Mouse (Mus musculus) mouse embryonic stem cell (cell line): ENCODE results near the gene Gm2030.
"Not testable (repeated sequence)": the region's sequence is repeated elsewhere in the genome, so short reads cannot be mapped to it uniquely, and the experiment has no call there.

Experiments used
- in situ Hi-C, 2 experiments: fragments of 300-500 bp; cut with MboI; formaldehyde crosslinking; loops; 1 replicate in 1 of 2; 3 replicates in 1 of 2; pipeline ENCODE4 v1.14.3; 2019 to 2020; ENCODE audit warnings: low sequenced_read_pairs in 2 of 2, low pct_unique_long_range_greater_than_20kb in 1 of 2, mixed read lengths in 1 of 2; ENCODE audit not compliant: unreplicated experiment in 1 of 2

The Gm2030 gene

GRCm38 (mm10) chrX:26309944-26310343, at the start of gene Gm2030:
TSS of gene Gm2030 (minus strand) at chrX:26310044.
- in situ Hi-C loops, result not testable (repeated sequence)
